Mouse (Mus musculus) midbrain, postnatal 0 days (tissue): ENCODE measurements around the gene Ampd3. TPM values are rescaled to one million over a fixed set of nuclear protein-coding genes. Genes with fewer than 3 reads are reported as not detected.
A peak's percentile ranks its signal among the peaks of the same experiment; 100 is the strongest.

Source experiments
- ATAC-seq: fragments of 200-750 bp; cut with Nextera tagmentation; 2 replicates; pipeline ENCODE4 v1.8.0; 2017; ENCODE audit warnings: moderate number of reproducible peaks, mild to moderate bottlenecking, moderate TSS enrichment, moderate library complexity; ENCODE audit not compliant: low FRiP score
- DNase-seq: peaks from one replicate; pipeline ENCODE4 v3.0.0-alpha.2; 2015; ENCODE audit warnings: low spot score
- H3K27ac ChIP-seq: fragments of 300-500 bp; sonication (generic); 2 replicates; pipeline ENCODE4 v1.5.1; 2014; ENCODE audit warnings: low read depth, mild to moderate bottlenecking, low read length, mixed read lengths
- H3K27me3 ChIP-seq: fragments of 300-500 bp; sonication (generic); 2 replicates; pipeline ENCODE4 v1.6.1; 2014; ENCODE audit warnings: low read length, control low read depth, mixed read lengths; ENCODE audit not compliant: insufficient read depth
- H3K36me3 ChIP-seq: fragments of 300-500 bp; sonication (generic); 2 replicates; pipeline ENCODE4 v1.6.1; 2014; ENCODE audit warnings: low read length, control low read depth, mixed read lengths; ENCODE audit not compliant: insufficient read depth
- H3K4me1 ChIP-seq: fragments of 300-500 bp; sonication (generic); 2 replicates; pipeline ENCODE4 v1.6.1; 2014; ENCODE audit warnings: mild to moderate bottlenecking, control low read depth, antibody characterized with exemption, low read length, mixed read lengths; ENCODE audit not compliant: insufficient read depth
- H3K4me2 ChIP-seq: fragments of 300-500 bp; sonication (generic); 2 replicates; pipeline ENCODE4 v1.6.1; 2014; ENCODE audit warnings: low read depth, mild to moderate bottlenecking, low read length, mixed read lengths; ENCODE audit not compliant: poor library complexity, severe bottlenecking
- H3K4me3 ChIP-seq: fragments of 300-500 bp; sonication (generic); 2 replicates; pipeline ENCODE4 v1.5.1; 2014; ENCODE audit warnings: low read depth, mild to moderate bottlenecking, low read length, moderate library complexity
- H3K9ac ChIP-seq: fragments of 300-500 bp; sonication (generic); replicated peaks from 2 replicates; pipeline ENCODE4 v1.6.1; 2014; ENCODE audit warnings: mild to moderate bottlenecking, low read length, moderate library complexity, mixed read lengths; ENCODE audit not compliant: poor library complexity, severe bottlenecking
- H3K9me3 ChIP-seq: fragments of 300-500 bp; sonication (generic); 2 replicates; pipeline ENCODE4 v1.6.1; 2016; ENCODE audit warnings: low read length, control low read depth
- CTCF ChIP-seq: IDR thresholded peaks from 2 replicates; pipeline ENCODE4 v1.5.1; 2016; ENCODE audit warnings: antibody characterized with exemption, mild to moderate bottlenecking
- WGBS: fragments of 180-500 bp; shearing (Covaris S2); extraction: QIAGEN DNeasy Blood & Tissue Kit; methylation state at CpG from one replicate; pipeline ENCODE4 v1.1.7; 2014; 5-methylcytosine and 5-hydroxymethylcytosine counted together
- polyA plus RNA-seq: library from polyadenylated mRNA; unstranded; fragments of >200 nt; fragmentation: Nextera tagmentation; extraction: Ambion mirVana; gene quantifications from 2 replicates; pipeline ENCODE4 v1.2.1, GENCODE M21; 2015
- total RNA-seq: library from RNA; depleted of rRNA; stranded (reverse); fragments of >200 nt; gene quantifications from 2 replicates; pipeline ENCODE4 v1.2.3, GENCODE M21; 2014

The Ampd3 gene
- total and polyA plus RNA-seq, 2 experiments from 2014 or later: 13.2 to 20.6 TPM

DNA sequence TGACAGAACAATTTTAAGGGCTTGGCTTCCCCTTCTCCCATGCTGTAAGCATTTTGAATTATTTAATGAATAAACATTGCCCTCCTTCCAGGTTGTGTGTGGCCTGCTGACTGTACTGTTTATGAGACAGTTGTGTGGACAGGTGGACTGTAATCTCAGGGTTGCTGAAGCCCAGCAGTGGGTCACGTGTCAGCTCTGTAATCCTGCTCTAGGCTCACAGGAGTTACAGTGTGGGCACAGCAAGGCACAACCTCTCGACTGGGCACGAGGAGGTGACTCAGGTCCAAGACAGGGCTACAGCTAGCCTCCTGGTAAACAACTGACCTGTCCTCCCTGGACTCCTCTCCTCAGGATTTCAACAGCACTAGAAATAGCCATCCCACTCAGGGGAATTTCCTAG, 4.3 kb downstream of the Ampd3 start:
- TF ChIP-seq CTCF: no peak
- DNase-seq: no peak
- Histone ChIP-seq H3K36me3 (no peaks in the 10 kb centered on the region), H3K9me3 (no peaks in the 10 kb centered on the region), H3K27me3 (no peaks in the 10 kb centered on the region), H3K4me1 (peaks cover 21% of the 10 kb centered on the region), H3K27ac (no peak overlapping the region), H3K4me3 (no peak overlapping the region), H3K4me2 (no peak overlapping the region), H3K9ac (no peak overlapping the region)
- WGBS: 79% methylated on average over 3 of the region's 3 CpGs
- no peak for ATAC-seq

DNA sequence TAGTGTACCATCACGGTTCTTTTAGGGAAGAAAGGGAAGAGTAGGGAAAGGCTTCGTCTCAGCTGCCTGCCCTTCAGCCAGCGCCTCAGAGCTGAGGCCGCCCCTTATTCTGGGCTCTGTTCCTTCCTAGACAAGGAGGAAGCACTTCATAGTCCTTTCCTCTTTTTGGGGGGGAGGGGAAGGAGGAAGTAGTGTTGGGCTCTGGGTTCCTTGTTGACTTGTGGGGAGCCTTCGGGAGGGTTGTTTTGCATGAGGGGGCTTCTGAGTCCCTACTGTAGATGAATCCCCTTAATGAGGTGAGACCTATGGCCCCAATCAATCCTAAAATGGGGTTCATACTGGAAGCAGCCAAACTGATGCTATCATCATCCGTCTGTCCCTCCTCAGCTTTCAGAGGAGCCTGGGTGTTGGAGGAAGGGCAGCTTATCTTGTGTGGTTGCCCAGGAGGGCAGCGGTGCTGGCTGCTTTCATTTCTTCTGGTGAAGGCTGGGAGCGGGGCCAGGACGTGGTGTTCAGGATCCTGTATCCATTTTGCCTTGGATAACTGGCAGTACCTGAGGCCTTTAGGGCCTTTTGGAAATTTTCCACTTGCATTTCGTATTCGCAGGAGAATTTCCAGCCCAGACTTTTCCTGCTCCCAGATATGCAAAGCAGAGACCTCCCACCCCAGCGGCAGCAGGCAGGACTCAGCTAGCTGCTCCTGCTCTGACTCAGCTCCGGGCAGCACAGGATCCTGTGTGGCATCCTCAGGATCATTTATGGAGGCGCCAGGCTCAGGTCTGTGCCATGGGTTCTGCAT, 5.4 kb downstream of the Ampd3 start:
- H3K9me3 ChIP-seq: no peaks in the 10 kb centered on the region
- DNase-seq: peak; percentile 58
- H3K36me3 ChIP-seq: no peaks in the 10 kb centered on the region
- WGBS: 41% methylated on average over 14 of the region's 14 CpGs
- peak; percentile 59; the same call in 1 of the 2 replicates for ATAC-seq
- H3K27me3 ChIP-seq: no peaks in the 10 kb centered on the region
- TF ChIP-seq CTCF: no peak
- H3K9ac ChIP-seq: no peak overlapping the region
- H3K27ac ChIP-seq: peak overlapping the region; percentile 68
- H3K4me3 ChIP-seq: no peak overlapping the region
- H3K4me2 ChIP-seq: peak overlapping the region; percentile 29; the same call in 1 of the 2 replicates
- peaks cover 18% of the 10 kb centered on the region for H3K4me1 ChIP-seq

DNA sequence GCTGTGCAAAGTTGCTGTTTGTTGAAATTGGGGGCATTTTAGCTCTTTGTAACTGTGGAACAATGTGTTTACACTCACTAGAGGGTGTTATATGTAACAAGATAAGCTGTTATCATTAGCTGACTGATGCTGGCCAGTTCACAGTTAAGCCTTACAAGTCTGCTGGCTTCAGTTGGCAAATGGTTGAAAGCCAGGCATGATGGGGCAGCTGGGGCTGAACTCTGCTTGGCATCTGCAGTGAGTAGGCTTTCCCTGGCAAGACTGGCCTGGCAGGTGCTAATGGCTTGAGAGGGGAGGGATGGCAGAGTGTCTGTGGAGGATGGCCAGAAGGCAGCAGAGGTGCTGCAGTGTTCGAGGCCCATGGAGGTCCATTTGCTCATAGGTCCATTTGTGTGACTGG, 6.1 kb downstream of the Ampd3 start:
- Histone ChIP-seq H3K4me3 (no peak overlapping the region), H3K4me1 (peaks cover 14% of the 10 kb centered on the region), H3K27me3 (no peaks in the 10 kb centered on the region), H3K9me3 (no peaks in the 10 kb centered on the region), H3K27ac (peak overlapping the region; percentile 68), H3K36me3 (no peaks in the 10 kb centered on the region), H3K4me2 (peak overlapping the region; percentile 29; the same call in 1 of the 2 replicates), H3K9ac (no peak overlapping the region)
- DNase-seq: peak; percentile 79
- WGBS: 74% methylated on average over 1 of the region's 1 CpGs
- ATAC-seq: no peak
- no peak for TF ChIP-seq CTCF

- TF ChIP-seq CTCF: no peak
- Histone ChIP-seq H3K36me3 (no peaks in the 10 kb centered on the region), H3K4me3 (no peak overlapping the region), H3K9ac (no peak overlapping the region), H3K9me3 (no peaks in the 10 kb centered on the region), H3K4me2 (no peak overlapping the region), H3K27ac (peak overlapping the region; percentile 68; the same call in 1 of the 2 replicates), H3K4me1 (peaks cover 9% of the 10 kb centered on the region), H3K27me3 (no peaks in the 10 kb centered on the region)
- 92% methylated on average over 8 of the region's 8 CpGs for WGBS
- DNase-seq: no peak
- ATAC-seq: no peak
These were observed 6.7 kb downstream of the Ampd3 start for GRCm38 (mm10) chr7:110774674-110775073.

- TF ChIP-seq CTCF: no peak
- ATAC-seq: no peak
- Histone ChIP-seq H3K9me3 (no peaks in the 10 kb centered on the region), H3K9ac (no peak overlapping the region), H3K36me3 (0 out of 2 replicates have a peak, but pooled peaks cover 2% of the 10 kb centered on the region), H3K4me2 (no peak overlapping the region), H3K4me1 (peaks cover 9% of the 10 kb centered on the region), H3K27me3 (no peaks in the 10 kb centered on the region), H3K4me3 (no peak overlapping the region), H3K27ac (no peak overlapping the region)
- WGBS: 80% methylated on average over 18 of the region's 18 CpGs
- DNase-seq: no peak
These were observed 9.4 kb downstream of the Ampd3 start for GRCm38 (mm10) chr7:110777146-110778001.

DNA sequence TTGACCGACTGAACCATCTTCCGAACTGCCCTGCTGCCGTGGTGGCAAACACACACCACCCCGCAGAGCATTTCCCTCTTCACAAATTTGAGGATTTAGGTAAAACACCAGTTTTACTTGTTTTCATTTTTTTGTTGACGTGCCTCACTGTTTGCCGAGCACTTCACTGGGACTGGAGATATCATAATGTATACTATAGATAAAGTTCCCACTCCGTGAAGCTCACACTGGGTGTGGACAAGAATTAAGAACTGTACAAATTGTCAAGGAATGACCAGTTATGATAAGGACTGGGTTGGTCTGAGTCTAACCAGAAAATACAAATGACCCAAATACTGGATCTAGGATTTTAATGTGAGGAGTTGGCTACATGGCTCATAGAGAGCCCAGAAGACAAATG, 10.9 kb downstream of the Ampd3 start:
- 96% methylated on average over 7 of the region's 7 CpGs for WGBS
- TF ChIP-seq CTCF: no peak

More for the DNA sequence above, 10.9 kb downstream of the Ampd3 start:
- DNase-seq: no peak
- H3K4me2 ChIP-seq: no peak overlapping the region
- H3K4me1 ChIP-seq: peaks cover 7% of the 10 kb centered on the region; the same call in 1 of the 2 replicates
- no peak overlapping the region for H3K9ac ChIP-seq
- H3K9me3 ChIP-seq: no peaks in the 10 kb centered on the region
- H3K4me3 ChIP-seq: no peak overlapping the region
- H3K27me3 ChIP-seq: no peaks in the 10 kb centered on the region
- no peak for ATAC-seq
- H3K36me3 ChIP-seq: 0 out of 2 replicates have a peak, but pooled peaks cover 2% of the 10 kb centered on the region
- no peak overlapping the region for H3K27ac ChIP-seq
